ENCODE assay signal across 8 mouse cellular contexts in the genomic region with DNA sequence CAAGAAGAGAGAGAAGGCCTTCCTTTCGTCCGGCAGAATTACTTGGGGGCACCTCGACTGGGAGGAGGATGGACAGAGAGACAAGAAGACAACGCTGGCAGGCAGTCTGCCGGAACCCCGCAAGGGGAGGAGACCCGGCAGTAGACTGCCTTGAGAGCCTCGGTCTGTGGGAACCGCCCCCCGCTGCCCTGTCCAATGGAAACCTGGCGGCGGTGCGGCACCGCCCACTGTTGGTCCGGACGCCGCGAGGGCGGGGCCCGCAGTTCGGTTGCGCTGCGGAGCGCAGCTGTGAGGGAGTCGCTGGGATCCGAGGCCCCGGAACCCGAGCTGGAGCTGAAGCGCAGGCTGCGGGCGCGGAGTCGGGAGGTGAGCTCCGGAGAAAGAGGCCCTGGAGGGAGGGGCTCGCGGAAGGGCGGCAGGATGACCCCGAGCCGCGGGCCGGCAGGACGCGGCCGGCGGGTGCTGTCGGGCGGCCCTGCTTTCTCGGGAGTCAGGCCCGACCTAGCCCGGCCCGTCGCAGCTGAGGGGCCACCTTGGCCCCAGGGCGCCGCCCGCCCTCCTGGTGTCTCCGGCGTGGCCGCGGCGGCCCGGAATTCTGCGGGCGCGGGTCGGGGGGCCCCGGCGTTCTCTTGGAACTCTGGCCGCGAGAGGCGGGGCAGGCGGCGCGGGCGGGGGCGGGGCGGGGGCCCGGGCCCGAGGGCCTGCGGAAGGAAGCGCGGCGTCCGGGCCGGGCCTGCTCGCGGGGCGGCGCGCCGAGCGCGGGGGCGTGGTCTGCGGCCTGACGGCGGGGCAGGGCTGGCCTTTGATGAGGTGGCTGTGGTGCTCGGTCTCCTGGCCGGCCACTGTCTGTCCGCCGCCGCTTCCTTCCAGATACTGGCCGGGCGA. TPM values are rescaled to one million over a fixed set of nuclear protein-coding genes. Genes with fewer than 3 reads are reported as not detected.
A peak's percentile ranks its signal among the peaks of the same experiment; 100 is the strongest.
DNase-seq lines count a peak whose midpoint lies in the region; ATAC-seq and TF ChIP-seq lines count a peak whose summit lies in the region.

Gene Nrbp1 (plus strand): TSS at position 228 of the 885 bp plus-strand sequence.
Gene Gm9970 (minus strand): TSS at position 596 of the 885 bp plus-strand sequence.

- peak within 1 kb of the TSS; percentile 98 for H3K4me3 ChIP-seq in intestine, postnatal 0 days (ENCODE audit: low read depth, low read length)
- peak within 1 kb of the TSS; percentile 95 for H3K4me3 ChIP-seq in midbrain, embryonic 11.5 days (ENCODE audit: low read depth, low read length)

- H3K9ac ChIP-seq in intestine, postnatal 0 days (ENCODE audit: low read depth, low read length), result peak within 1 kb of the TSS; percentile 98
- H3K9ac ChIP-seq in midbrain, embryonic 11.5 days (ENCODE audit: low read length), result peak within 1 kb of the TSS; percentile 92

- no peaks in the 10 kb centered on the region for H3K27me3 ChIP-seq in intestine, postnatal 0 days (replicated peaks; ENCODE audit: control insufficient read depth, insufficient read depth, low read length)
- H3K27me3 ChIP-seq in midbrain, embryonic 11.5 days (ENCODE audit: control insufficient read depth, insufficient read depth, low read length), result no peaks in the 10 kb centered on the region

- H3K4me2 ChIP-seq in intestine, postnatal 0 days (replicated peaks; ENCODE audit: low read depth), result peak within 1 kb of the TSS; percentile 73
- H3K4me2 ChIP-seq in midbrain, embryonic 11.5 days, result peak within 1 kb of the TSS; percentile 94

- H3K27ac ChIP-seq in intestine, postnatal 0 days (ENCODE audit: low read depth, low read length), result peak within 1 kb of the TSS; percentile 100
- H3K27ac ChIP-seq in midbrain, embryonic 11.5 days (ENCODE audit: low read depth, low read length), result peak within 1 kb of the TSS; percentile 96

- WGBS in intestine, postnatal 0 days, result under 1% methylated on average over 80 of the region's 103 CpGs
- WGBS in midbrain, embryonic 11.5 days, result under 1% methylated on average over 75 of the region's 103 CpGs

- peak; percentile 98 for DNase-seq in adrenal gland, postnatal 10 days
- peak; percentile 93 for DNase-seq in embryo, embryonic 9.5 days (ENCODE audit: extremely low spot score)
- DNase-seq in gastrocnemius, postnatal 4 days (ENCODE audit: low spot score in 2 of 2), result peak; percentile 96 to 97
- peak; percentile 98 for DNase-seq in left cerebral cortex, postnatal 4 days
- peak; percentile 99 for DNase-seq in midbrain, embryonic 11.5 days (ENCODE audit: low spot score, missing footprints)
- DNase-seq in right cerebral cortex, postnatal 4 days, result peak; percentile 92
- DNase-seq in yolk sac, embryonic 10.5 days (ENCODE audit: low spot score), result peak; percentile 94

- no peaks in the 10 kb centered on the region for H3K9me3 ChIP-seq in intestine, postnatal 0 days (ENCODE audit: control insufficient read depth)
- H3K9me3 ChIP-seq in midbrain, embryonic 11.5 days (ENCODE audit: control insufficient read depth, low read length), result no peaks in the 10 kb centered on the region

- peaks cover 22% of the 10 kb centered on the region for H3K36me3 ChIP-seq in intestine, postnatal 0 days (ENCODE audit: control insufficient read depth, insufficient read depth)
- peaks cover 3% of the 10 kb centered on the region; the same call in 1 of the 2 replicates for H3K36me3 ChIP-seq in midbrain, embryonic 11.5 days (ENCODE audit: control insufficient read depth, insufficient read depth, low read length)

- peak; percentile 97 for ATAC-seq in intestine, postnatal 0 days
- peak; percentile 98 for ATAC-seq in midbrain, embryonic 11.5 days (ENCODE audit: low FRiP score)

- intact Hi-C loops in left cerebral cortex, postnatal 4 days (cut with DNase I), result no loop called here

- no peak for TF ChIP-seq CTCF in intestine, postnatal 0 days (IDR thresholded peaks at IDR 0.05; ENCODE audit: low read depth)

- 0 out of 2 replicates have a peak, but pooled peaks cover 7% of the 10 kb centered on the region for H3K4me1 ChIP-seq in intestine, postnatal 0 days (replicated peaks; ENCODE audit: control insufficient read depth, insufficient read depth, low read length)
- peaks cover 9% of the 10 kb centered on the region for H3K4me1 ChIP-seq in midbrain, embryonic 11.5 days (ENCODE audit: control insufficient read depth, insufficient read depth, low read length)

RNA-seq across cellular contexts. Expression of gene Nrbp1, which starts in this region (rescaled TPM):
- total RNA-seq in adrenal gland, postnatal 10 days (2021), result 10 to 100 TPM; 79.6 to 86.2 TPM
- 100 to 1,000 TPM in 1 of 2 experiments, 10 to 100 TPM in 1; 91.4 to 105 TPM for total RNA-seq in gastrocnemius, postnatal 4 days (2021)
- polyA plus RNA-seq in intestine, postnatal 0 days (2015; fragmentation: Nextera tagmentation; extraction: Ambion mirVana), result 96.4 and 99.6 TPM in 2 replicates
- 10 to 100 TPM; 91.8 to 94.3 TPM for total RNA-seq in left cerebral cortex, postnatal 4 days (2021)
- 147 and 148 TPM in 2 replicates for polyA plus RNA-seq in midbrain, embryonic 11.5 days (2014; fragmentation: Nextera tagmentation; extraction: Ambion mirVana)

RNA-seq across cellular contexts. Expression of gene Gm9970, which starts in this region (rescaled TPM):
- total RNA-seq in adrenal gland, postnatal 10 days (2021), result under 1 TPM in 1 of 2 experiments, not detected in 1; 0.97 TPM
- total RNA-seq in gastrocnemius, postnatal 4 days (2021), result under 1 TPM in 1 of 2 experiments, not detected in 1; 0.70 TPM
- polyA plus RNA-seq in intestine, postnatal 0 days (2015; fragmentation: Nextera tagmentation; extraction: Ambion mirVana), result 0.51 and 0.70 TPM in 2 replicates
- not detected for total RNA-seq in left cerebral cortex, postnatal 4 days (2021)
- 1.3 TPM in 1 of 2 replicates, not detected in the other for polyA plus RNA-seq in midbrain, embryonic 11.5 days (2014; fragmentation: Nextera tagmentation; extraction: Ambion mirVana)

Comparison
In these comparisons a context has a peak if more than half of its experiments do, and no peak if none do; other contexts are left out.
1. Peak in every context shown above with its lines: DNase-seq, ATAC-seq, H3K4me3 ChIP-seq and H3K27ac ChIP-seq.